Mouse (Mus musculus) liver, adult 2 months (tissue): Measurements from ENCODE around the gene Phldb1.

Experiments used
- CTCF ChIP-seq: fragments of 200-500 bp; IDR thresholded peaks from 2 replicates; pipeline ENCODE4 v1.5.1; 2011; ENCODE audit warnings: low read depth, low read length, control low read depth
- POLR2A ChIP-seq: fragments of 200-500 bp; IDR thresholded peaks from 2 replicates; pipeline ENCODE4 v1.6.1; 2011; ENCODE audit warnings: low read length, control low read depth; ENCODE audit not compliant: insufficient read depth; ENCODE audit errors: extremely low read depth

GRCm38 (mm10) chr9:44723008-44723407, 12.0 kb downstream of the Phldb1 start:
- no peak for TF ChIP-seq CTCF
- TF ChIP-seq POLR2A = no peak
